Mouse (Mus musculus) CH12.LX (cell line): ENCODE measurements around the gene Gm20518. TPM values are rescaled to one million over a fixed set of nuclear protein-coding genes. Genes with fewer than 3 reads are reported as not detected.

Experiments used
- DNase-seq: peaks from one replicate; pipeline ENCODE4 v3.0.0-alpha.2; 2013; ENCODE audit errors: extremely low read depth
- H3K27ac ChIP-seq: 2 replicates; pipeline ENCODE4 v1.5.1; 2012; ENCODE audit warnings: low read depth, mild to moderate bottlenecking, control low read depth, moderate library complexity; ENCODE audit not compliant: insufficient read depth
- H3K27me3 ChIP-seq: replicated peaks from 2 replicates; pipeline ENCODE3; 2012; ENCODE audit warnings: inconsistent platforms
- H3K36me3 ChIP-seq, 2 experiments: replicated peaks in 1 of 2; 2 replicates each; pipeline versions ENCODE3 to v1.6.1; 2012; ENCODE audit warnings: inconsistent platforms in 1 of 2, low read length in 1 of 2, mild to moderate bottlenecking in 1 of 2, mixed read lengths in 1 of 2, moderate library complexity in 1 of 2; ENCODE audit not compliant: control insufficient read depth in 1 of 2, insufficient read depth in 1 of 2
- H3K4me1 ChIP-seq, 2 experiments: 2 replicates each; pipeline ENCODE4 v1.6.1; 2012; ENCODE audit warnings: inconsistent platforms in 1 of 2, moderate library complexity in 1 of 2; ENCODE audit not compliant: insufficient read depth in 2 of 2, control insufficient read depth in 1 of 2
- H3K4me2 ChIP-seq: 2 replicates; pipeline ENCODE4 v1.6.1; 2012; ENCODE audit warnings: low read depth, mild to moderate bottlenecking, control low read depth; ENCODE audit not compliant: poor library complexity, insufficient read depth, severe bottlenecking
- H3K4me3 ChIP-seq, 3 experiments: fragments of 150-350 bp in 1 of 3; sonication (generic) in 1 of 3; replicated peaks in 1 of 3; 2 replicates each; pipeline versions ENCODE3 to v1.5.1; 2011 to 2012; ENCODE audit warnings: low read depth in 2 of 3, low read length in 2 of 3, mild to moderate bottlenecking in 2 of 3, moderate library complexity in 2 of 3, control low read depth in 1 of 3, improper control_type of control experiment in 1 of 3, inconsistent platforms in 1 of 3, mixed read lengths in 1 of 3; ENCODE audit not compliant: poor library complexity in 1 of 3
- H3K79me2 ChIP-seq: replicated peaks from 2 replicates; pipeline ENCODE4 v1.6.1; 2012; ENCODE audit warnings: mild to moderate bottlenecking, moderate library complexity; ENCODE audit not compliant: control insufficient read depth, poor library complexity, insufficient read depth, severe bottlenecking; ENCODE audit errors: extremely low read depth
- H3K9ac ChIP-seq: 2 replicates; pipeline ENCODE4 v1.6.1; 2012; ENCODE audit warnings: low read depth, mild to moderate bottlenecking, control low read depth, moderate library complexity; ENCODE audit not compliant: insufficient read depth
- H3K9me3 ChIP-seq: replicated peaks from 2 replicates; pipeline ENCODE3; 2012; ENCODE audit warnings: low read length, inconsistent platforms, mixed read lengths
- CHD2 ChIP-seq: IDR thresholded peaks from 2 replicates; pipeline ENCODE4 v1.6.1; 2011; ENCODE audit warnings: low read length, improper control_type of control experiment
- ETS1 ChIP-seq: conservative IDR thresholded peaks from 2 replicates; pipeline ENCODE4 v1.6.1; 2012; ENCODE audit warnings: low read depth, mild to moderate bottlenecking, inconsistent platforms, low read length, improper control_type of control experiment, moderate library complexity
- GABPA ChIP-seq: IDR thresholded peaks from 2 replicates; pipeline ENCODE4 v1.6.1; 2012; ENCODE audit warnings: low read depth, low read length, improper control_type of control experiment, inconsistent platforms; ENCODE audit not compliant: insufficient replicate concordance
- KAT2A ChIP-seq: IDR thresholded peaks from 2 replicates; pipeline ENCODE4 v1.6.1; 2012; ENCODE audit warnings: low read length, improper control_type of control experiment, inconsistent platforms; ENCODE audit not compliant: insufficient replicate concordance
- MAFK ChIP-seq: IDR thresholded peaks from 2 replicates; pipeline ENCODE4 v1.6.1; 2011; ENCODE audit warnings: low read length, improper control_type of control experiment; ENCODE audit not compliant: insufficient replicate concordance
- PAX5 ChIP-seq: IDR thresholded peaks from 2 replicates; pipeline ENCODE4 v1.6.1; 2012; ENCODE audit warnings: low read length, inconsistent platforms, mixed read lengths
- dilution Hi-C: fragments of 300-500 bp; cut with MboI; formaldehyde crosslinking; loops from 2 replicates; pipeline ENCODE4 v1.14.3; 2020; ENCODE audit warnings: low sequenced_read_pairs; ENCODE audit not compliant: extremely low pct_unique_long_range_greater_than_20kb, extremely low pct_ligation_motif_present
- in situ Hi-C: fragments of 300-500 bp; cut with MboI; formaldehyde crosslinking; loops from 3 replicates; pipeline ENCODE4 v1.14.3; 2019; ENCODE audit warnings: low sequenced_read_pairs, low pct_ligation_motif_present, low pct_unique_long_range_greater_than_20kb, mixed read lengths
- polyA plus RNA-seq: library from polyadenylated mRNA; unstranded; fragments of >175 nt; gene quantifications from 2 replicates; pipeline ENCODE4 v1.2.1, GENCODE M21; 2012; ENCODE audit warnings: low read depth; ENCODE audit not compliant: insufficient read length
- total RNA-seq, 2 experiments: library from RNA; depleted of rRNA; stranded (reverse); fragments of 300-350 nt in 1 of 2; fragments of >200 nt in 1 of 2; gene quantifications; 2 replicates each; pipeline ENCODE4 v1.2.3; 2012 to 2014

Gene Gm20518
- total and polyA plus RNA-seq, 3 experiments, result 0.16 to 0.91 (median 0.21) TPM

DNA sequence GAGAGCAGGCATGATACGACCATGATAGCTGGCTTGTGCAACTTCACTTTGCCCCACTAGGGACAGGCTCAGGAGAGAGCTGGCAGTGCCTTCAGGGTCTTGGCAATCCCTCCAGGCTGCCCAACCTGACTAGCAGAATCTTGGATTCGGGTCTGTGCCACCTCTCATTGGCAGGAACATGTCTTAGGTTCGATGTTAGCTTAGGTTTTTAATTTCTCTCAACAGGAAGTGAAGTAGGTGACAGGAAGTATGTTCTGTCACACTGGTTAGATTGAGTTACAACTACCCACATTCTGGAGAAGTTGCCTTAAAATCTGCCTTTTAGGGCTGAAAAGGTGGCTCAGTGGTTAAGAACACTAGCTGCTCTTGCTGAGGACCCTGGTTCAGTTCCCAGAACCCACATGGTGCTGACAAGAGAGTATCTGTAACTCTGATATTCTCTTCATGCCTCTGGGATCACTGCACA is 43.0 kb upstream of the Gm20518 start:
- Histone ChIP-seq H3K4me1 (peaks cover 0 to 12% of the 10 kb centered on the region in 2 experiments; a peak in 2 of 4 replicates), H3K27ac (no peak overlapping the region)

DNA sequence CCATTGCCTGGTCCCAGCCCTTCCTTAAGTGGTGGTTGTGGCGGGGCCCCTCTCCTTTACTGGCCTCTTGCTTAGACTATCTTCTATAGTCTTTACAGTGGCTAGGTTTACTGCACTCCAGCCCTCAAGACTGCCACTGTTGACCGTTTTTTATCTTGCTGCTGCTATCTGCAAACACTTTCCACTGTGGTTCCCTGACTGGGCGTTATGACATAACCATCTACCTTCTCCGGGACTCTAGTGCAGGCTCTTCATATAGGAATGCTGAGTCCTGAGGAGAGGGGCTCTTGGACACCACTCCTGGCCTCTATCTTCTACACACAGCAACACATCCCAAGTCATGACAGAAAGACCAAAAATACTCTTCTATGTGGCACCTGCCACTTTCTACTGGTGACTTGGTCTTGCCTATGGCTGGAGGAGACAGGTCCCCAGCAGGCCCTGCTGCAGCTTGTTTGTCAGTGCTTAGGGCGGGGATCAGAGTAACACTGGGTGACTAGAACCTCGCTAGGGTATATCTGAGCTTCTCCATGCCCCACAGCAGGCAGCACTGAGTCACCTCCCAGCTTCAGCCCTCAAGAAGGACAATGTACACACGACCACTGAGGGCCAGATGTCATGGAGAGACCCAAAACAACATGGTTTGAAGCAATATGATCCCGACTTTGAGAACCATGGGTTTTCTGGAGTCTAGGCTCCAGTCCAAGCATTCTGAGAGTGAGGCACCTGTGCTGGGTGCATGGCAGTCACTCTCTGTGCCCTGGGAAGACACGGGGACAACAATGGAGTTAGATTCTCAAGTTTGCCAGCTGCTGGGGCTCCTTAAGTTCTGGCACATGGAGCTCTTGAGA is 42.3 kb upstream of the Gm20518 start:
- Histone ChIP-seq H3K27me3 (peaks cover 47% of the 10 kb centered on the region), H3K4me2 (no peak overlapping the region), H3K4me3 (no peak overlapping the region), H3K79me2 (no peaks in the 10 kb centered on the region), H3K9ac (no peak overlapping the region), H3K36me3 (no peaks in the 10 kb centered on the region), H3K4me1 (peaks cover 0 to 15% of the 10 kb centered on the region in 2 experiments; a peak in 2 of 4 replicates), H3K9me3 (no peaks in the 10 kb centered on the region), H3K27ac (no peak overlapping the region)
- dilution Hi-C loops, result no loop called here
- TF ChIP-seq CHD2, result no peak
- in situ Hi-C loops, result no loop called here
- DNase-seq, result no peak

More for the DNA sequence above, 43.0 kb upstream of the Gm20518 start:
- Histone ChIP-seq H3K79me2 (no peaks in the 10 kb centered on the region), H3K4me3 (no peak overlapping the region), H3K9ac (no peak overlapping the region), H3K4me2 (no peak overlapping the region)
- DNase-seq, result no peak
- TF ChIP-seq ETS1 (no peak), PAX5 (no peak), GABPA (no peak), MAFK (no peak)
- TF ChIP-seq, all 38 proteins: peak for 0
- Histone ChIP-seq H3K27me3 (peaks cover 47% of the 10 kb centered on the region), H3K36me3 (no peaks in the 10 kb centered on the region), H3K9me3 (no peaks in the 10 kb centered on the region)
- dilution Hi-C loops (no loop called here), in situ Hi-C loops (no loop called here)

DNA sequence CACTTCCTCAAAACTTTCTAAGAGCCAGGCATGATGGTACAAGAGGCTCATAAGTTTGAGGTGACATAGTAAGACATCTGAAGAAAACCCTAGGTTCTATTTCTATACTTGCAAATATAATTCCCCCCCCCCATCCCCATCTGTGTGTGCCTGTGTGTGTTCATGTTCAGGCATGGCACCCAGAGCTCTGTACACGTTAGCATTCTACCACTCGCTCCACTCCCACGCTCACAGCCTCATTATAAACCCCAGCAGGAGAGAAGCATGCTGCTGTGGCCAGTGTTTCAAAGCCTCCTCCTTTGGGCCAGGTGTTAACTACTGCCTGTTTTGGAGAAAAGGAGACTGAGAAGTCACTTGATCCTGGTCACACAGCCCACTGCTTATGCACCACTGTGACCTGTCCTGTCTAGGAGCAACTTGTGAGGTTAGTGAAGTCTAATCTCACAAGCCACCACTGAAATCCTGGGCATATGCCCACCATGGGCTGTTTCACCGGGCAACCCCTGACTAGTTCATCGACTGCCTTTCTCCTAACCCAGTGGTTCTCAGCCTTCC is 40.5 kb upstream of the Gm20518 start:
- dilution Hi-C loops, result no loop called here
- no peak overlapping the region for H3K4me3 ChIP-seq
- H3K79me2 ChIP-seq, result no peaks in the 10 kb centered on the region
- H3K36me3 ChIP-seq, result peaks cover 0 to 1% of the 10 kb centered on the region in 2 experiments
- no peak overlapping the region for H3K9ac ChIP-seq
- in situ Hi-C loops, result no loop called here
- H3K4me2 ChIP-seq, result no peak overlapping the region
- H3K27ac ChIP-seq, result no peak overlapping the region
- H3K4me1 ChIP-seq, result peaks cover 1 to 18% of the 10 kb centered on the region in 2 experiments; a peak in 3 of 4 replicates
- no peaks in the 10 kb centered on the region for H3K9me3 ChIP-seq
- peaks cover 33% of the 10 kb centered on the region for H3K27me3 ChIP-seq
- no peak for TF ChIP-seq KAT2A
- TF ChIP-seq ETS1, result no peak
- DNase-seq, result no peak
